Mouse (Mus musculus): ENCODE measurements around the gene Zfp148. TPM values are rescaled to one million over a fixed set of nuclear protein-coding genes. Genes with fewer than 3 reads are reported as not detected.
"Not testable (repeated sequence)": the region's sequence is repeated elsewhere in the genome, so short reads cannot be mapped to it uniquely, and the experiment has no call there.

The Zfp148 gene
- total RNA-seq, 2 experiments from 2014 or later: 37.8 to 37.9 TPM

DNA sequence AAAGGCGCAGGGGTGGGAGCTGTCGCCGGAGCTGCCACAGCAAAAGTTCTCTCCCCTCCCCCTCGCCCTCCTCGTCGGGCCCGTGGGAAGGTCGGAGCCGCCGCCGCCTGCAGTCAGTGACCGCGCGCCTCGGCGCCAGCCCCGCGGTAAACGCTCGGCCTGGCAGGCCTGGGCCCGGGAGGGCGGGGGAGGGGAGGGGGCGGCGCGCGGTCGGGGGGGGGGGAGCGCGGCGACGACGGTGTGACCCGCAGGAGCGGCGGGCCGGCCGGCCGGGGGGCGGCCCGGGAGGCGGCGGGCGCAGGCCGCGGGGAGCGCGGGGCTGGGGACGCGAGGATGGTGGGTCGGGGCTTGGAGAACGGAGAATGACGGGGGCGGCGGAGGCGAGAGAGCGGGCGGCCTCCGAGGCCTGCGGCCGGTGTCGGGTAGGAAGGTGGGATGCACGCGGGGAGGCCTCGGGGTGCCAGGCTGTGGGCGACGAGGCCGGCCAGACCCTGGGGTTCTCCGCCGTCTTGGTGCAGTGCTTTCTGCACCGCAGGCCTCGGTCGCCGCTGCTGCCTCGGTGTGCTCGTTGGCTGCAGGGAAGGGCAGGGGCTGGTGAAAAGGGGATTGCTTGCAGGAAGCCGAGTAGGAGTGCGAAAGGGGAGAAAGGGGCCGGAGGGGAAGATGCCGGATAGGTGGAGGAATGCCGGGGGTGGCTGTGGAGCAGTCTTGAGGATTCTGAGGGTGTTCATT is 412 bp downstream of the Zfp148 start:
- intact Hi-C loops (cut with DNase I): loop anchor here (2.0 to 5.0 kb wide), 3 partner anchors 20 to 306 kb away; no protein-coding TSS in a partner anchor
- DNase-seq: peak; percentile 31 to 57

DNA sequence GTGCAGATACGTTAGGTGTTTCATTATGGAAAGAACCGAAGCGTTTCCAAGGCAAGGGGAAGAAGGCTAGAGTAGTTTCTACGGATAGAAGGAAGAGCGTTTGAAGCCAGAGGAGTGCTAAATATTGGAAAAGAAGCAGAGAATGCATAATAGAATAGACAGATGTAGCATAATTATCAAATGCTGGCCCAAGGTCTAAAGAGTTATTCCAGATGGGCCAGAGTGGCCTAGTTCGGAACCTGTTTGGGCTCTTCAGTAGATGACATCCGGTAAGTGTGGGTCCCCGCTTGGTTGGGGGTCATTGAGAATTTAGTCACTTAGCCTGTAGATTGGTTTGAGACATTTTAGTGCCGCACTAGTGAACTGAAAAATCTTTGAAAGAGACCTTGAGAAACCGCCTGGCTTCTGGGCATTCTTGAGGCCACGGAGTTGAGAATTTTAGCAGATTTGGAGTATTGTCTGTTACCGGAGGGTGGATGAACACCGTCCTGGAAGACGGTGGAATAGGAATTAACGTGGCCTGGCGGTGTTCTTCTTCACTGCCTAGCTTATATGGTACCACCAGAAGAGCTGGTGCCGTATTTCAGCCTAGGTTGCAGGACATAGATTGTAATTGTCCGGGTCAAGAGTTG is 1.1 kb downstream of the Zfp148 start:
- no peak for DNase-seq
- intact Hi-C loops (cut with DNase I): loop anchor here (2.0 to 5.0 kb wide), 3 partner anchors 19 to 306 kb away; no protein-coding TSS in a partner anchor

DNA sequence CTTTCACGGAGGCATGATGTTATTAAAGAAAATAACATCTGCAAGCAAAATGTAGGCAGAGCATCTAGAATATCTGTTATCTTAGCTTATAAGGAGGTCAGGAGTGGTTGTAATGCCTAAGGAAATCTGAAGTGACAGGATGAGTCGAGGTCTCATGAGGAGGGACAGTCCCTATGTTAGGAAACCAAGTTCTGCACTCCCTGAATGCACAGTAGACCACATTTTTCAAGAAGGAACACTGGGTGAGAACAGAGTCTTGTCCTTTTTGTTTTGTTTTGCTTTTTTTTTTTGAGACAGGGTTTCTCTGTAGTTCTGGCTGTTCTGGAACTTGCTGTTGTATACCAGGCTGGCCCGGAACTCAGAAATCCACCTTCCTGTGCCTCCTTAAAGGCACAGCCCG is 1.7 kb downstream of the Zfp148 start:
- intact Hi-C loops (cut with DNase I): loop anchor here (5.0 kb wide), 2 partner anchors 95 to 305 kb away; no protein-coding TSS in a partner anchor
- no peak for DNase-seq

DNA sequence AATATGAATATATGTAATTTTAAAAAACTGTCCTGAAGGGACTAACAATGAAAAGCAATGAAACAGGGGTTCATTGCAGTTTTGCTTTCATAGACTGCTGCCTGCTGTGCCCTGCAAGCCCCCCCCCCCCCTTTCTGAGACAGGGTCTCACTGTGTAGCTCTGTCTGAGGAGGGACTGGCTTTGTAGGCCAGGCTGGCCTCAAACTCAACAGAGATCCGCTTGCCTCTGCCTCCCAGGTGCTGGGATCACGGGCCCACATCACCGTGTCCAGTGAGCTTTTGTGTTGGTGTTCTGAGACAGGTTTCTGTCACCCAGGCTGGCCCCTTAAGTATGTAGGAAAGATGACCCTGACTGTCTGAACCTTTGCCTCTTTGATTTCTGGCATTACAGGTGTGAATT is 2.9 kb downstream of the Zfp148 start:
- intact Hi-C loops (cut with DNase I): loop anchor here (5.0 kb wide), 2 partner anchors 94 to 304 kb away; no protein-coding TSS in a partner anchor
- DNase-seq: no peak

DNA sequence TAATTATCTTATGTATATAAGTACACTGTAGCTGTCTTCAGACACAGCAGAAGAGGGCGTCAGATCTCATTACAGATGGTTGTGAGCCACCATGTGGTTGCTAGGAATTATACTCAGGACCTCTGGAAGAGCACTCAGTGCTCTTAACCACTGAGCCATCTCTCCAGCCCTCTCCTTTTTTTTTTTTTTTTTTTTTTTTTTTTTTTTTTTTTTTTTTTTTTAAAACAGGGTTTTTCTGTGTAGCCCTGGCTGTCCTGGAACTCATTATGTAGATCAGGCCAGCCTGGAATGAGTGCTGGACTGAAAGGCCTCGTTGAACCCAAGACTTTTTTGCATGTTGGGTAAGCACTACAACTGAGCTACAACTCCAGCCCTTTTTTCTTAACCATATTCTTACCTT is 3.4 kb downstream of the Zfp148 start:
- not testable (repeated sequence) for DNase-seq
- intact Hi-C loops (cut with DNase I): loop anchor here (5.0 kb wide), 2 partner anchors 93 to 303 kb away; no protein-coding TSS in a partner anchor

GRCm38 (mm10) chr16:33387013-33387412 is 6.4 kb downstream of the Zfp148 start:
- intact Hi-C loops (cut with DNase I): no loop called here
- no peak for DNase-seq

GRCm38 (mm10) chr16:33387420-33387819 is 6.8 kb downstream of the Zfp148 start:
- DNase-seq: no peak
- intact Hi-C loops (cut with DNase I): no loop called here

- intact Hi-C loops (cut with DNase I): loop anchor here (2.0 kb wide), 1 partner anchor 19 kb away; the partner anchor contains the start of gene Zfp148
- peak; percentile 77 to 80 for DNase-seq
Observed at GRCm38 (mm10) chr16:33399913-33400782, 19.5 kb downstream of the Zfp148 start.

DNA sequence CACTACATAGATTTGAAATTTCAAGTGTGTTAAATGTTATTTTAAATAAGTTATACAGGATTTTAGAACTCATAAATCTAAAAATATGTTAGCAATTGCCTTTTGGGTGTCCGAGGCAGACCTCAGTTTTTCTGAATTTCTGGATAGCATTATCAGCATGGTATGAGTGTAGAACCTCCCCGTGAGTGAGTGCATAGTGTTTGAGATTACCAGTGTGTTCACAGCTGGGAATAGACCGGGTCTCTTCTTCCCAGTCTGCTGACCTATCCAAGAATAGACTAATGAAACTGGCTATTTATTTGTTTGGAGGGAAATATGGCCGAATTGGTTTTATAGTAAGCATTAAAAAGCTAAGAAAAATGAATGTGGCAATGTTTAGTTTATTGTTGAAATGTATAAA is 20.3 kb downstream of the Zfp148 start:
- intact Hi-C loops (cut with DNase I): loop anchor here (2.0 kb wide), 1 partner anchor 20 kb away; the partner anchor contains the start of gene Zfp148
- no peak for DNase-seq

DNA sequence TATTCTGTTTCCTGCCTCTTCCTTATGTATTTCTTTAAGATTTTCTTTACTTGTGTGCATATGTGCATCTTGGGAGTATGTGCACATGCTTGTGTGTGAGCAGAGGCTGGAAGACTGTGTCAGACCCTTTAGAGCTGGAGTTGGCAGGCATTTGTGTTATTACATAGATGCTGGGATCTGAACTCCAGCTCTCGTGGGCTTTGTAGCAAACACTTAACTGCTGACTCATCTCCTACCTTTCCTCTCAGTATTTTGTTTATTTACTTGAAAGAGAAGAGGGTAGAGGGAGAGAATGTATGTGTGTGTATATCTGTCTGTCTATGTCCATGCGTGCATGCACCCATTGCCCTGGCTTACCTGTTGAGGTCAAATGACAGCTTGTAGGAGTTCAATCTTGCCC is 22.6 kb downstream of the Zfp148 start:
- intact Hi-C loops (cut with DNase I): no loop called here
- DNase-seq: no peak

GRCm38 (mm10) chr16:33404055-33404454 is 23.4 kb downstream of the Zfp148 start:
- no peak for DNase-seq
- intact Hi-C loops (cut with DNase I): no loop called here

DNA sequence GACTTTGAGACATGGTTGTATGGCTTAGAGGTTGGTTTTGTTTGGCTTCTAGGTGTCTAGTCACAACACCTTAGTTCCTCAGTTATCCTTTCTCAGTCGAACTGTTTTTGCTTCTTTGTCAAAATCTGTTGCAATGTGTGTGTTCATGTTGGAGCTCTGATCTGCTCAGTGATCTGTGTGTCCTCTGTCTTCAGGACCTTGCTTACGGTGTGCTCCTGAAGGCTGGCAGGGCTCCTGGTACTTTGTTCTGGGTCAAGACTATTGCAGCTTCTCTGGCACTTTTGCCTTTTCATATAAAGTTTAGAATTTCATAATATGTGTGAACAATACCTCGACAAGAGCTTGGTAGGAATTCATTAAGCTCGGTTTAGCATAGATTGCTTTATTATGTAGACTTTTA is 24.9 kb downstream of the Zfp148 start:
- intact Hi-C loops (cut with DNase I): no loop called here
- DNase-seq: no peak

DNA sequence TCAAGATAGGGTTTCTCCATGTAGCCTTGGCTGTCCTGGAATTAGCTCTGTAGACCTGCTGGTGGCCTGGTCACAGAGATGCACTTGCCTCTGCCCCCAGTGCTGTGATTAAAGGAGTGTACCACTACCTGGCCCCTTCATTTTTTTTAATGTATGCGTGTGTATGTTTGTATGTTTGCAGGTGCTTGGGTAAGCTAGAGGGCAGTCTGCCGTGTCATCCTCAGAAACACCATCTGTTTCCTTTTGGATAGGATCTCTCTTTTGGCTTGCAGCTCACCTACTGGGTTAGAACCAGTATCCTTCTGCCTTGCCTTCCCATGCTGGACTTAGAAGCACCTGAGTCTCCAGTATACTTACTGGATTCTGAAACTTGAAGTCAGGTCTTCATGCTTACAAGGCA is 29.5 kb downstream of the Zfp148 start:
- intact Hi-C loops (cut with DNase I): no loop called here
- no peak for DNase-seq

DNA sequence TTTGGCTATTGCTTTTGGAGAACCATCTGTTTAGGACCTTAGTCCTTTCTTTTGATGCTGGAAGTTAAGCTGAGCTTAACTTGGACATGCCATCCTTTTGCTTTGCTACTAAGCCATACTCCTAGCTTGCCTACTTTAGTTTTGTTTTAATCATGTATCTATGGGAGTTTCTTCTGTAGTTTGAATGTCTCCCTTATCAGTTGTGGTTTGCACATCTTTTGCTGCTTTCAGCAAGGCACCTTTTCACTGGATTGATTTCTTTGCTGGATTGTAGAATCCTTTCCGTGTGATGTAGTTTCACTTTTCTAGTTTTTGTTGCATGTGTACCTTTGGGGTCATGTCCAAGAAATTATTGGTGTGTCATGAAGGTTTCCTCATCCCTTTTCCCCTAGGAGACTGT is 30.0 kb downstream of the Zfp148 start:
- intact Hi-C loops (cut with DNase I): no loop called here
- no peak for DNase-seq

DNA sequence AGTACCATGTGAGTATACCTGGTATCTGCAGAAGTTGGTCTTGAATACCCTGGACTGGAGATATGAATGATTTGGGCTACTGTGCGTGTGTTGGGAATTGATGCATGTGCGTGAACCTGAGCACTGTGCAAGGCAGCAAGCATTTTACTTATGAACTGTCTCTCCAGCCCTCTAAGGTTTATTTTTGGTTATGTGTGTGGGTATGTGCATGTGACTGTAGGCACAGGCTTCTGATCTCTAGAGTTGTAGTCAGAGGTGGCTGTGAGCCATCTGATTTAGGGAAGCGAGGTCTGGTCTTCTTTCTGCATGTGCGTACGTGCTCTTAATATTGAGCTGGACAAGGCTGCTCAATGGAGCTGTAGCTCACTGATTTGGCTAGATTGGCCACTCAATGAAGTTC is 33.6 kb downstream of the Zfp148 start:
- DNase-seq: no peak
- intact Hi-C loops (cut with DNase I): no loop called here

GRCm38 (mm10) chr16:33415607-33416006 is 35.0 kb downstream of the Zfp148 start:
- no peak for DNase-seq
- intact Hi-C loops (cut with DNase I): no loop called here

GRCm38 (mm10) chr16:33428327-33428726 is 47.7 kb downstream of the Zfp148 start:
- DNase-seq: no peak
- intact Hi-C loops (cut with DNase I): no loop called here

GRCm38 (mm10) chr16:33431660-33432059 is 51.0 kb downstream of the Zfp148 start:
- no peak for DNase-seq

GRCm38 (mm10) chr16:33441065-33441464 is 60.4 kb downstream of the Zfp148 start:
- intact Hi-C loops (cut with DNase I): no loop called here
- no peak for DNase-seq

More at GRCm38 (mm10) chr16:33431660-33432059, 51.0 kb downstream of the Zfp148 start:
- intact Hi-C loops (cut with DNase I): no loop called here

DNA sequence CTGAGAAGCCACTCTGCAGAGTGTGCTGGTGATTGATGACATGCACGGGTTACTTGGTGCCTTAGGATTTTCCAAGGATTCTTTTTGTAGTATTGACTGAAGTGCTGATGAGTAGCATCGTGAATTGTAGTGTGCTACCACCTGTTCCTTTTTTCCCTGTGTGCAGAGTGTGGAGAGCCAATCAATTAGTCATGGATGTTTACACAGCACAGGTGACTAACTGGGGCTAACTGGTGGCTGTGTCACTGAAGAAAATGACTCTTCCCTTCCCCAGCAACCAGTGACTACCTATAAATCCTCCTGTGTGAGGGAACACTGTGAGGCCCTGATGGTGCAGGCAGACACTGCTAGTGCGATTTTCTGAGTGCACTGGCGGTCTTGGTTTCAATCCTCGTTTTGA is 66.2 kb downstream of the Zfp148 start:
- intact Hi-C loops (cut with DNase I): no loop called here
- no peak for DNase-seq

GRCm38 (mm10) chr16:33453826-33454225 is 73.2 kb downstream of the Zfp148 start:
- intact Hi-C loops (cut with DNase I): no loop called here

More at GRCm38 (mm10) chr16:33453826-33454225, 73.2 kb downstream of the Zfp148 start:
- DNase-seq: no peak
